ENCODE assay signal across 8 mouse cellular contexts in genomic region chr8:121084210-121084951, GRCm38 (mm10). TPM values are rescaled to one million over a fixed set of nuclear protein-coding genes. Genes with fewer than 3 reads are reported as not detected.
DNase-seq lines count a peak whose midpoint lies in the region; ATAC-seq and TF ChIP-seq lines count a peak whose summit lies in the region.

TSS of gene Foxf1 (plus strand) at chr8:121084386.

- ATAC-seq in embryonic facial prominence, embryonic 11.5 days (replicated peaks; ENCODE audit: insufficient number of reproducible peaks, low FRiP score, low TSS enrichment, low read depth), result 0 out of 2 replicates have a peak, but pooled peaks have one; percentile 32
- no peak for ATAC-seq in hindbrain, postnatal 0 days
- peak; percentile 89 for ATAC-seq in lung, embryonic 15.5 days (ENCODE audit: borderline replicate concordance, extremely low read depth, low FRiP score, low TSS enrichment)
- peak; percentile 74 for ATAC-seq in stomach, embryonic 15.5 days (ENCODE audit: insufficient read depth, low FRiP score, low read depth)
- ATAC-seq in granulocyte monocyte progenitor cell, adult 5-6 weeks (replicated peaks; ENCODE audit: poor library complexity, severe bottlenecking), result no peak; the same call in 1 of the 2 replicates

- peaks cover 14% of the 10 kb centered on the region; the same call in 1 of the 2 replicates for H3K27me3 ChIP-seq in kidney, adult 2 months (replicated peaks; ENCODE audit: control insufficient read depth, insufficient read depth, low read length)
- H3K27me3 ChIP-seq in embryonic facial prominence, embryonic 11.5 days (ENCODE audit: control insufficient read depth, insufficient read depth, low read length), result peaks cover 85% of the 10 kb centered on the region
- H3K27me3 ChIP-seq in hindbrain, postnatal 0 days (ENCODE audit: insufficient read depth, low read length), result peaks cover 91% of the 10 kb centered on the region
- H3K27me3 ChIP-seq in lung, embryonic 15.5 days, result peaks cover 91% of the 10 kb centered on the region
- peaks cover 75% of the 10 kb centered on the region for H3K27me3 ChIP-seq in stomach, embryonic 15.5 days (replicated peaks)

- DNase-seq in kidney, adult 2 months, result peak; percentile 17
- DNase-seq in kidney, adult 8-10 months, result no peak
- peak; percentile 71 for DNase-seq in embryonic facial prominence, embryonic 11.5 days (ENCODE audit: low spot score)
- no peak for DNase-seq in hindbrain, postnatal 0 days (ENCODE audit: low spot score)
- DNase-seq in left cerebral cortex, adult 9 months (ENCODE audit: low spot score in 2 of 2), result no peak

- no peak within 1 kb of the TSS for H3K27ac ChIP-seq in kidney, adult 2 months (ENCODE audit: insufficient read depth, low read depth, low read length)
- H3K27ac ChIP-seq in embryonic facial prominence, embryonic 11.5 days (replicated peaks; ENCODE audit: low read depth, low read length), result peak within 1 kb of the TSS; percentile 66
- no peak within 1 kb of the TSS for H3K27ac ChIP-seq in hindbrain, postnatal 0 days
- H3K27ac ChIP-seq in lung, embryonic 15.5 days, result peak within 1 kb of the TSS; percentile 99
- H3K27ac ChIP-seq in stomach, embryonic 15.5 days, result peak within 1 kb of the TSS; percentile 98

- H3K9ac ChIP-seq in embryonic facial prominence, embryonic 11.5 days (replicated peaks; ENCODE audit: low read length), result peak within 1 kb of the TSS; percentile 65
- 0 out of 2 replicates have a peak within 1 kb of the TSS, but pooled peaks have one; percentile 9 for H3K9ac ChIP-seq in hindbrain, postnatal 0 days (replicated peaks; ENCODE audit: low read length)
- peak within 1 kb of the TSS; percentile 82 for H3K9ac ChIP-seq in lung, embryonic 15.5 days
- H3K9ac ChIP-seq in stomach, embryonic 15.5 days, result peak within 1 kb of the TSS; percentile 68

- H3K36me3 ChIP-seq in kidney, adult 2 months (ENCODE audit: control insufficient read depth, insufficient read depth, low read length), result no peaks in the 10 kb centered on the region
- H3K36me3 ChIP-seq in embryonic facial prominence, embryonic 11.5 days (replicated peaks; ENCODE audit: control insufficient read depth, insufficient read depth, low read depth, low read length), result no peaks in the 10 kb centered on the region
- no peaks in the 10 kb centered on the region for H3K36me3 ChIP-seq in hindbrain, postnatal 0 days (ENCODE audit: insufficient read depth, low read length)
- H3K36me3 ChIP-seq in lung, embryonic 15.5 days, result no peaks in the 10 kb centered on the region
- H3K36me3 ChIP-seq in stomach, embryonic 15.5 days, result no peaks in the 10 kb centered on the region

- WGBS in kidney, adult 2 months, result 1% methylated on average over 66 of the region's 83 CpGs
- 0% methylated on average over 57 of the region's 83 CpGs for WGBS in embryonic facial prominence, embryonic 11.5 days
- WGBS in hindbrain, postnatal 0 days, result under 1% methylated on average over 67 of the region's 83 CpGs
- 0% methylated on average over 64 of the region's 83 CpGs for WGBS in lung, embryonic 15.5 days
- WGBS in stomach, embryonic 15.5 days, result under 1% methylated on average over 65 of the region's 83 CpGs

- peak within 1 kb of the TSS; percentile 83 for H3K4me3 ChIP-seq in kidney, adult 2 months (ENCODE audit: insufficient read depth, low read depth, low read length)
- H3K4me3 ChIP-seq in embryonic facial prominence, embryonic 11.5 days (ENCODE audit: low read depth, low read length), result peak within 1 kb of the TSS; percentile 58
- H3K4me3 ChIP-seq in hindbrain, postnatal 0 days (ENCODE audit: low read length), result peak within 1 kb of the TSS; percentile 37
- peak within 1 kb of the TSS; percentile 73 for H3K4me3 ChIP-seq in lung, embryonic 15.5 days
- H3K4me3 ChIP-seq in stomach, embryonic 15.5 days (replicated peaks), result peak within 1 kb of the TSS; percentile 68

- H3K4me1 ChIP-seq in kidney, adult 2 months (ENCODE audit: control insufficient read depth, insufficient read depth, low read length), result no peaks in the 10 kb centered on the region
- H3K4me1 ChIP-seq in embryonic facial prominence, embryonic 11.5 days (ENCODE audit: control insufficient read depth, insufficient read depth, low read length), result peaks cover 13% of the 10 kb centered on the region
- H3K4me1 ChIP-seq in hindbrain, postnatal 0 days (ENCODE audit: insufficient read depth, low read length), result no peaks in the 10 kb centered on the region
- H3K4me1 ChIP-seq in lung, embryonic 15.5 days, result peaks cover 19% of the 10 kb centered on the region
- peaks cover 9% of the 10 kb centered on the region; the same call in 1 of the 2 replicates for H3K4me1 ChIP-seq in stomach, embryonic 15.5 days

- H3K4me2 ChIP-seq in embryonic facial prominence, embryonic 11.5 days (ENCODE audit: low read depth, low read length), result peak within 1 kb of the TSS; percentile 97
- peak within 1 kb of the TSS; percentile 60 for H3K4me2 ChIP-seq in hindbrain, postnatal 0 days (ENCODE audit: low read depth, low read length)
- H3K4me2 ChIP-seq in lung, embryonic 15.5 days, result peak within 1 kb of the TSS; percentile 78
- peak within 1 kb of the TSS; percentile 82 for H3K4me2 ChIP-seq in stomach, embryonic 15.5 days

- no peak for TF ChIP-seq CTCF in kidney, adult 2 months (conservative IDR thresholded peaks at IDR 0.05; ENCODE audit: insufficient read depth, insufficient read length, low read depth, low read length)
- no peak for TF ChIP-seq CTCF in hindbrain, postnatal 0 days (IDR thresholded peaks at IDR 0.05; ENCODE audit: low read depth)

- H3K9me3 ChIP-seq in embryonic facial prominence, embryonic 11.5 days (replicated peaks; ENCODE audit: control insufficient read depth, low read length), result no peaks in the 10 kb centered on the region
- no peaks in the 10 kb centered on the region for H3K9me3 ChIP-seq in hindbrain, postnatal 0 days (ENCODE audit: low read length)
- no peaks in the 10 kb centered on the region for H3K9me3 ChIP-seq in lung, embryonic 15.5 days
- no peaks in the 10 kb centered on the region for H3K9me3 ChIP-seq in stomach, embryonic 15.5 days

- no peak for TF ChIP-seq POLR2A in kidney, adult 2 months (IDR thresholded peaks at IDR 0.05; ENCODE audit: low read depth, low read length)

RNA-seq across cellular contexts. Expression of gene Foxf1, which starts in this region (rescaled TPM):
- polyA plus RNA-seq in kidney, adult 2 months (2012; rRNA removed), result 0.52 and 0.69 TPM in 2 replicates
- 19.6 and 24.5 TPM in 2 replicates for polyA plus RNA-seq in embryonic facial prominence, embryonic 11.5 days (2014; fragmentation: Nextera tagmentation; extraction: Ambion mirVana)
- total RNA-seq in hindbrain, postnatal 0 days (2014; rRNA removed), result 1.8 and 1.9 TPM in 2 replicates
- 1.2 and 1.4 TPM in 2 replicates for polyA plus RNA-seq in hindbrain, postnatal 0 days (2015; fragmentation: Nextera tagmentation; extraction: Ambion mirVana)
- 151 and 157 TPM in 2 replicates for polyA plus RNA-seq in lung, embryonic 15.5 days (2015; fragmentation: Nextera tagmentation; extraction: Ambion mirVana)
- polyA plus RNA-seq in stomach, embryonic 15.5 days (2015; fragmentation: Nextera tagmentation; extraction: Ambion mirVana), result 131 and 136 TPM in 2 replicates
- total RNA-seq in granulocyte monocyte progenitor cell, adult 5-6 weeks (2014; fragmentation: Nextera tagmentation), result not detected in 2 replicates
- total RNA-seq in granulocyte monocyte progenitor cell, adult 5-6 weeks (2017), result not detected in 2 replicates

Comparison
In these comparisons a context has a peak if more than half of its experiments do, and no peak if none do; other contexts are left out.
1. Peak in DNase-seq and H3K4me3 ChIP-seq in kidney, adult 2 months; RNA of the gene not detected or under 1 TPM.
2. H3K27ac ChIP-seq: peak in embryonic facial prominence, embryonic 11.5 days (single experiment), lung, embryonic 15.5 days (single experiment) and stomach, embryonic 15.5 days (single experiment); none in kidney, adult 2 months (single experiment) and hindbrain, postnatal 0 days (single experiment).
3. ATAC-seq: peak in embryonic facial prominence, embryonic 11.5 days (single experiment), lung, embryonic 15.5 days (single experiment) and stomach, embryonic 15.5 days (single experiment); none in hindbrain, postnatal 0 days (single experiment) and granulocyte monocyte progenitor cell, adult 5-6 weeks (single experiment).
4. H3K9ac ChIP-seq: peak in every context shown above with its lines; median percentile 82 in lung, embryonic 15.5 days; 68 in stomach, embryonic 15.5 days; 65 in embryonic facial prominence, embryonic 11.5 days; 9 in hindbrain, postnatal 0 days.
5. Peak in every context shown above with its lines, with median percentiles within 50 percentile points of each other: H3K4me3 ChIP-seq and H3K4me2 ChIP-seq.